In genomic region chr5:118027101-118027697, GRCm38 (mm10) we compare ENCODE assay signal across 8 mouse cellular contexts. TPM values are rescaled to one million over a fixed set of nuclear protein-coding genes. Genes with fewer than 3 reads are reported as not detected.
DNase-seq lines count a peak whose midpoint lies in the region; ATAC-seq and TF ChIP-seq lines count a peak whose summit lies in the region.

No protein-coding gene starts in this region.

- no peak for DNase-seq in heart, adult 18-20 months
- no peak for DNase-seq in hindbrain, embryonic 14.5 days (ENCODE audit: low spot score)
- no peak for DNase-seq in yolk sac, embryonic 10.5 days (ENCODE audit: low spot score)
- DNase-seq in testis, postnatal 10 days (ENCODE audit: low spot score) = no peak
- no peak for DNase-seq in natural killer cell, adult 2 months (ENCODE audit: low spot score in 2 of 2)

- H3K4me3 ChIP-seq in heart, embryonic 15.5 days = peak overlapping the region; percentile 62
- H3K4me3 ChIP-seq in cortical plate, adult 2 months (ENCODE audit: insufficient read depth, low read length) = peak overlapping the region; percentile 39; the same call in 1 of the 2 replicates
- peak overlapping the region; percentile 54 for H3K4me3 ChIP-seq in hindbrain, embryonic 14.5 days (replicated peaks; ENCODE audit: low read length)
- H3K4me3 ChIP-seq in midbrain, embryonic 16.5 days (ENCODE audit: low read depth, low read length) = peak overlapping the region; percentile 74

- TF ChIP-seq CTCF in cortical plate, adult 2 months (IDR thresholded peaks at IDR 0.05; ENCODE audit: extremely low read depth, insufficient read depth, low read length) = no peak

- H3K9me3 ChIP-seq in heart, embryonic 15.5 days (replicated peaks) = no peaks in the 10 kb centered on the region
- H3K9me3 ChIP-seq in hindbrain, embryonic 14.5 days (ENCODE audit: control insufficient read depth, low read length) = no peaks in the 10 kb centered on the region
- H3K9me3 ChIP-seq in midbrain, embryonic 16.5 days (replicated peaks; ENCODE audit: control insufficient read depth, low read length, poor library complexity, severe bottlenecking) = no peaks in the 10 kb centered on the region

- no peaks in the 10 kb centered on the region for H3K36me3 ChIP-seq in heart, embryonic 15.5 days
- no peaks in the 10 kb centered on the region for H3K36me3 ChIP-seq in hindbrain, embryonic 14.5 days (replicated peaks; ENCODE audit: control insufficient read depth, insufficient read depth)
- H3K36me3 ChIP-seq in midbrain, embryonic 16.5 days (ENCODE audit: control insufficient read depth, insufficient read depth, low read length) = no peaks in the 10 kb centered on the region

- H3K4me1 ChIP-seq in heart, embryonic 15.5 days (replicated peaks) = peaks cover 46% of the 10 kb centered on the region
- peaks cover 2% of the 10 kb centered on the region; the same call in 1 of the 2 replicates for H3K4me1 ChIP-seq in cortical plate, adult 2 months (ENCODE audit: control insufficient read depth, insufficient read depth, low read length)
- peaks cover 28% of the 10 kb centered on the region for H3K4me1 ChIP-seq in hindbrain, embryonic 14.5 days (replicated peaks; ENCODE audit: control insufficient read depth, insufficient read depth, low read length)
- H3K4me1 ChIP-seq in midbrain, embryonic 16.5 days (ENCODE audit: control insufficient read depth, insufficient read depth, low read length) = peaks cover 29% of the 10 kb centered on the region; the same call in 1 of the 2 replicates

- peak overlapping the region; percentile 48 for H3K9ac ChIP-seq in heart, embryonic 15.5 days
- H3K9ac ChIP-seq in hindbrain, embryonic 14.5 days = peak overlapping the region; percentile 62
- peak overlapping the region; percentile 76 for H3K9ac ChIP-seq in midbrain, embryonic 16.5 days (ENCODE audit: low read depth, low read length)

- TF ChIP-seq POLR2A in cortical plate, adult 2 months (IDR thresholded peaks at IDR 0.05; ENCODE audit: extremely low read depth, insufficient read depth, low read length) = no peak

- H3K4me2 ChIP-seq in heart, embryonic 15.5 days = peak overlapping the region; percentile 97
- H3K4me2 ChIP-seq in hindbrain, embryonic 14.5 days (replicated peaks) = peak overlapping the region; percentile 86
- H3K4me2 ChIP-seq in midbrain, embryonic 16.5 days (ENCODE audit: low read length) = peak overlapping the region; percentile 100

- WGBS in heart, embryonic 15.5 days = under 1% methylated on average over 39 of the region's 39 CpGs
- WGBS in hindbrain, embryonic 14.5 days = 1% methylated on average over 39 of the region's 39 CpGs
- WGBS in midbrain, embryonic 16.5 days = 2% methylated on average over 35 of the region's 39 CpGs

- ATAC-seq in heart, embryonic 15.5 days (replicated peaks; ENCODE audit: insufficient number of reproducible peaks, insufficient read depth, low FRiP score, low read depth) = no peak
- no peak for ATAC-seq in hindbrain, embryonic 14.5 days (ENCODE audit: low FRiP score)
- ATAC-seq in midbrain, embryonic 16.5 days = peak; percentile 33; the same call in 1 of the 2 replicates

- no peak overlapping the region for H3K27ac ChIP-seq in heart, embryonic 15.5 days
- no peak overlapping the region for H3K27ac ChIP-seq in cortical plate, adult 2 months (ENCODE audit: insufficient read depth, low read length)
- no peak overlapping the region for H3K27ac ChIP-seq in hindbrain, embryonic 14.5 days
- H3K27ac ChIP-seq in midbrain, embryonic 16.5 days (ENCODE audit: low read length) = no peak overlapping the region

- H3K27me3 ChIP-seq in heart, embryonic 15.5 days = peaks cover 52% of the 10 kb centered on the region
- peaks cover 57% of the 10 kb centered on the region for H3K27me3 ChIP-seq in hindbrain, embryonic 14.5 days (ENCODE audit: control insufficient read depth, insufficient read depth, low read length)
- peaks cover 41% of the 10 kb centered on the region for H3K27me3 ChIP-seq in midbrain, embryonic 16.5 days (ENCODE audit: control insufficient read depth, insufficient read depth, low read depth, low read length)

RNA-seq across cellular contexts. Expression of gene Tesc, which starts 0.3 kb away (rescaled TPM):
- polyA plus RNA-seq in heart, embryonic 15.5 days (2015; fragmentation: Nextera tagmentation; extraction: Ambion mirVana) = 10.1 and 11.0 TPM in 2 replicates
- total RNA-seq in heart, adult 18-20 months (2021) = 100 to 1,000 TPM; 183 to 211 TPM
- polyA plus RNA-seq in cortical plate, adult 2 months (2012; rRNA removed) = 47.6 and 54.6 TPM in 2 replicates
- polyA plus RNA-seq in hindbrain, embryonic 14.5 days (2014; fragmentation: Nextera tagmentation; extraction: Ambion mirVana) = 4.3 and 4.9 TPM in 2 replicates
- polyA plus RNA-seq in midbrain, embryonic 16.5 days (2015; fragmentation: Nextera tagmentation; extraction: Ambion mirVana) = 6.8 and 23.7 TPM in 2 replicates

RNA-seq across cellular contexts. Expression of gene Fbxo21, which starts 50.7 kb away (rescaled TPM):
- 44.8 and 54.8 TPM in 2 replicates for polyA plus RNA-seq in heart, embryonic 15.5 days (2015; fragmentation: Nextera tagmentation; extraction: Ambion mirVana)
- 10 to 100 TPM; 35.7 to 38.8 TPM for total RNA-seq in heart, adult 18-20 months (2021)
- 90.4 and 92.1 TPM in 2 replicates for polyA plus RNA-seq in cortical plate, adult 2 months (2012; rRNA removed)
- polyA plus RNA-seq in hindbrain, embryonic 14.5 days (2014; fragmentation: Nextera tagmentation; extraction: Ambion mirVana) = 142 and 156 TPM in 2 replicates
- polyA plus RNA-seq in midbrain, embryonic 16.5 days (2015; fragmentation: Nextera tagmentation; extraction: Ambion mirVana) = 173 and 181 TPM in 2 replicates
